Mouse (Mus musculus): ENCODE data around the gene Ctdspl. TPM values are rescaled to one million over a fixed set of nuclear protein-coding genes. Genes with fewer than 3 reads are reported as not detected.

The Ctdspl gene
- polyA plus RNA-seq, 3 experiments from 2014 or later = 1.0 to 1.3 (median 1.3) TPM

DNA sequence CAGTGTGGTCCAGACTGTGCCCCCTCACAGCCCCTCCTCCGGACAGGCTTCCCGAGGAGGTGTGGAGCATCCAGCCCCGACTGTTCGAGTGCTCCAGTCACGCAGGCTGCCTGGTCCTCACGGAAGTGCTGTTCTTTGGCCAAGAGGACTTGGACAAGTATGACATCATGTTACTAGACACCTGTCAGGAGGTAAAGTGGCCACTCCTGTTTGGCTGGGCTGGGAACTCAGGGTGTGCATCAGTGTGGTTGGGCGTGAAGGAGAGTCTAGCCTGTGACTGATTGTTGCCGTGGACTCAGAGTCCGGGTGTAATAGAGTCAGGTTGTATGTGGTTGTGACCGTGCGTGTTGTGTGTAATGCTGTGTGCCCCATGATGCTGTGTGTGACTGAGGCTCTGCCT is 142.0 kb downstream of the Ctdspl start:
- no peak for ATAC-seq

DNA sequence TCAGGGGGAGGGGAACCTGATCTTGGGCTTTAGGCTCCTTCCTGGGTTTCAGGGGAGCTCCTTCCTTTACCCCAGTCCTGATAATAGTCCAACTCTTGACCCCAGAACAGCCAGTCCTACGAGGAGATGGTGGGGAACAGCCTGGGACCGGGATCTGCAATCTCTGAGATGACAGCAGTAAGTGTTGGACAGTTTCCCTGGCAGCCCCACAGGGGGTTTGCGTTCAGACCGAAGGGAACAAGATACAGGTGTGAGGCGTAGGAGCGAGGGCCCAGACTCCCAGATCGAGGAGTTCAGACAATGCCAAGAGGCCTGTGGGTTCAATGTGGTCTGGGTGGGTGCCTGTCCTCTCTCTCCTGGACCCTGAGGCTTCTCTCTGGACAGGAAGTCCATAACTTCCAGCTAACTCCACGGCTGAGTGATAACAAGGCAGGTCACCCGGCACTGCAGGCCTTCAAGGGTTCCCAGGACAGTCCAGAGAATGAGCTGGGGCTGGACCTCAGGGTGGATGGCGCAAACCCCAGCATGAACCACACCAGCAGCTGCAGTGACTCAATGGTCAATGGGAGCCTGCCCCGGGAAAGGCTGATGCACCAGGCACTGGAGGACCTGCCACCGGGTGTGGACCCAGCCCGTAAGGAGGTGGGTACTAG is 144.0 kb downstream of the Ctdspl start:
- ATAC-seq = no peak

DNA sequence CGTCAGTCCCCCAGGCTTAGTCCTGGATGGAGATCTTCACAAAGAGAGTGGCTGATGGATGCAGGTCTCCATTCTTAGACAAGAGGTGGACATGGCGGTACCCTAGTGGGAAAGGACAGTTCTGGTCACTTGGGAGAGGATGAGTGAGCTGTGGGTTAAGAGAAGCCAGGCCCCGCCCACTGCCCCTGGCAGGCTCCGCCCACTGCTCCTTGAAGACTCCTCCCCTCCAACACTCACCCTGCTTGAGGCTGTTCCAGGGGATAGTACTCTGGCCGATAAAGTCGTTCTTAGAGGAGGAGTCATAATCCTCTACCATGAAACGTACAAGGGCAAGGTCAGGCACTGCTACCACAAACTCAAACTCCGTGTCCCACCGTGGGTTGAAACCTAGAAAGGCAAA is 145.5 kb downstream of the Ctdspl start:
- ATAC-seq = no peak

DNA sequence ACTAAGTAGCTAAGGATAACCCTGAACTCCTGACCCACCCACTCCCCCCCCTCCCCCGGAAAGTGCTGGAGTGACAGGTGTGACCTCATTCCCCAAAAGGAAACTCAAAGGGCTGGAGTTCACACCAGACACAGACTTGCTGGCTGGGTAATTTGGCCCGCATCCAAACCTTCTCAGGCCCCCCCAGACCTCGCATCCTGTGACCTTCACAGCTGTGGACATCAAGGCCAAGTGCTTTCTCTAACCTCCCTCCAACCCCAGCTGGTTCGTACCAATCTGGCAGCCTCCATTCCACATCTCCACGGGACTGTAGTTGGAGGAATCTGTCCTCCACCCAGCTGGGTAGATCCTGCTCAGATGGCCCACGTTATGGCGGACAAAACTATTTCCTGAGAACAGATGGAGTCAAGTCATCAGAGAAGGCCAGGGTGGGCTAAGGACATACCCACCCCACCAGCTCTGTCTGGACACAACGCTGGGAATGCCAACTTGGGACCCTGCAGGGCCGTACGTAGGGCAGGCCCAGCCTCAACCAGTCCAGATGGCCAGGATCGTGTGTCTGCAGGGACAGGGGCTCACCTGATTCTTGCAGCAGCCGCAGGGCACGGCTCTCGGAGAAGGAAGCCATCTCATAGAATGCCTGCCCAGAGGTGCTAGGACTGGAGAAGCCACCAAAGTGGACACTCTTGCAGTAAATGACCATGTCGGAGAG is 147.1 kb downstream of the Ctdspl start:
- ATAC-seq = no peak

DNA sequence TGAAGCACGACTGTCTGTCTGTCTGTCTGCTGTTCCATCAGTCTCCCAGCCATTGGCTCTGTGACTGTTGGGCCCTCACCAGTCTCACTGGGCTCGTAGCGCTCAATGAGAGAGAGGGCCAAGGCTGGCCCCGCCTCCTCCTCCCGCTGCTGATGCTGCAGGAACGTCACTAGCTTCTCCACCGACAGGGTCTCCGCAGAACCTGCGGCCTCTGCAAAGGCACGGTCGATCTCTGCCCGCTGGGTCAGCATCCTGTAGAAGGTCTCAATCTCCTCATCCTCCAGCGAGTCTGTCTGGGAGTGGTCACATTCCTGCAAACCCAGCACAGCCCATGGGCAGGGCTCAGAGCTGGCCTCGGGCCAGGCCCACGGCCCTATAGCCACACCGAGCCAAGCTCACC is 149.4 kb downstream of the Ctdspl start:
- ATAC-seq = no peak

DNA sequence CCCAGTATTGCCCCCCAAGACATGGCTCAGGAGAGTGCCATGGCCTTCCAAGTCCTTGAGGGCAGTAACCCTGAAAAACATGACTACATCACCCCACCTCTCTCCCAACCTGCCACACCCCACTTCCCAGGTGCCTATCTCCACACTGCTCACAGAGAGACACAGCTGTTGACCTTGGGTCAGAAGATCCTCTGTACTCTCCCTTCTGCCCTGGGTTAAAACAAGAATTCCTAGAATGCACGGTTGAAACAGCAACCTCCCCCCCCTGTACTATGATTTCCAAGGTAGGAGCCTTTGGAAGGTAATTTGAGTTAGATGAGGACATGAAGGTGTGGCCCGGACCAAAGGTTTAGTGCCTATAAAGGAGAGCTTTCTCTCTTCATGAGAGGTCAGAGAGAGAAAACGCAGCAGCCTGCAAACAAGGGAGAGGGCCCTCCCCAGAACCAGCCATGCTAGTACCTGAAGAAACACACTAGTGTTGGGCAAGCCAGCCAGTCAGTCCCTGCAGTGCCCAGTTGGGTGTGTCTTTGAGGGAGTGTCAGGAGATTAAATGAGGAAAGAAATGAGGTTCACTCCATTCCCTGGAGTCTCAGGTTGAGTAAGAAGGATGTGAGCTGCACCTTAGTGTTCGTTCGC is 153.9 kb downstream of the Ctdspl start:
- ATAC-seq = no peak

DNA sequence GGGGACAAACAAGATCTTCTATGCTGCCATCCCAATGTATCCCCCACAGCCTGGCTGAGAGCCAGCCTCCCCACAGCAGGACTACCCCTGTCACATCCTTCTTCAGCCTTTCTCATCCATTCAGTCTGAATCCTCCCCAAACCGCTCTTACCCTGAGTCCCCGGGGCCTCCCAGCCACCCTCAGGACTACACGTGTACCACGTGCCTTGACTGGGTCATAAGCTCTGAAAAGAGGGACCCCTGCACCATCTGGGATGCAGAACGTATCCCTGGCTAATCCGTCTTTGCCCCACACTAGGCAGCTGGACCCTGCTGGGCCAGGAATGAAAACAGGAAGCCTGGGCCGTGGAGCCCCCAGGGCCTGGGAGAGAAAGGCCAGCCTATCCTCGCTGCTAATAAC is 155.8 kb downstream of the Ctdspl start:
- no peak for ATAC-seq

DNA sequence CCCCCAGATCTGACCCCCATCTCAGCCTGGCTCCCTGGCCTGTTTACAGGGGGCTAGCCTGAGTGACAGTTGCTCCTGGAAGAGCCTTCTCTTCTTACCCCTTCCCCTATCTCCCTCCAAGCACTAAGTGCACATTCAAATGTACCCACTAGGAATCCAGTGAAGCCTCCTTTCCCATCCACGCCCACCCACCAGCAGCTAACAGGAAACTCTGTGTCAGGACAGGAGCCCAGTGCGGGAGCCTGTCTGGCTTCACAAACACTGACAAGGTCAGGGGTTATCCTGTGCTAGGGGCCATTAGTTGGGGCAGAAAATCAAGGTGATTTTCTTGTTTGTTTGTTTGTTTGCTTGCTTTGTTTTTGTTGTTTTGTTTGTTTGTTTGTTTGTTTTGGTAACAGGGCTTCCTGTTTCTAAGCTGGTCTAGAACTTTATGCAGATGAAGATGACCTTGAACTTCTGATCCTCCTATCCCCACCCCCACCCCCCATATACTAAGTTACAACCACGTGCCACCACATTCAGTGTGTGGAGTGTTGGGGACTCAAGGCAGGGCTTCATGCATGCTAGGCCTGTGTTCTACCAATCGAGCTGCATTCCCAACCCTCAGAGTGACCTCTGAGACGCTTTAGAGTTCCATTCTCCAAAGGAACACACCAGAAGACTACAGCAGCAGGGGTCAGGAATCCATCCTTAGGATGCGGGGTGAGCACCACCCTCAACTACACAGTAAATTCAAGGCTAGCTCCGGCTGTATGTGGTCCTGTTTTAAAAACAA is 156.6 kb downstream of the Ctdspl start:
- ATAC-seq = no peak

DNA sequence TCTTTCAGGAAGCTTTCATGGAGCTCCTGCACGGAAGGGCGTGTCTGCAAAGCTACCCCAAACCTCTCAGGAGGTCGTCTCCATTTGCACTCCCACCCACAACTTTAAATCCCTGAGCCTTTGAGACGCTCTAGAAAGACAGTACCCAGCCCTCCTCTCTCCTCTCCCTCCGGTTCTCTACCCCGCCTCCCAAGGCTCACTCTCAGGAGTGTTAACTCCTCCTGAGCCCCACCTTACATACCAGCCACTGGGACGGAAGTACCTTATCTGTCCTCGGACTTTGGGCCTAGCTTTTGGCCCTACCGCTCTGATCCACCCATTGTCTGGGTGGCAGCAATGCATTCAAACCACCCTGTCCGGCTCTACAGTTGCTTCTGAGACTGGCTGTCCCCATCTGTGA is 157.7 kb downstream of the Ctdspl start:
- no peak for ATAC-seq

DNA sequence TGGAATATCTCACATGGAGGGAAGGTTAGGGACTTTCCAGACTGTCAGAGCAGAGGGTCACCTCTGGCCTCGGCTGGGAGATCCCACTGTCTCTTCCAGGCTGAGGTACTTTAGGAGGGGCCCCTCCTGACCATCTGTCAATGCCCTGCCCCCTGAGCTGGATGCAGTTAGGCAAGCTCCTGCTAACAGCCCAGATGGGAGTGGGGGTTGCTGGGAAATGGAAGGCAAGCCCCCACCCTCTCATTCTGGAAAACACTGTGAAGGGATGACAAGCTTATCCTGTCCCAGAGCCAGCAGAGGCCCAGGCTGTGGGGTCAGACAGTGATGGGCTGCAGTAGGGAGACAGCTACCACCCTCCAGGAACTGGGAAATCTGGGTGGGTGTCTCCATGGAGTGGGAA is 160.2 kb downstream of the Ctdspl start:
- no peak for ATAC-seq

DNA sequence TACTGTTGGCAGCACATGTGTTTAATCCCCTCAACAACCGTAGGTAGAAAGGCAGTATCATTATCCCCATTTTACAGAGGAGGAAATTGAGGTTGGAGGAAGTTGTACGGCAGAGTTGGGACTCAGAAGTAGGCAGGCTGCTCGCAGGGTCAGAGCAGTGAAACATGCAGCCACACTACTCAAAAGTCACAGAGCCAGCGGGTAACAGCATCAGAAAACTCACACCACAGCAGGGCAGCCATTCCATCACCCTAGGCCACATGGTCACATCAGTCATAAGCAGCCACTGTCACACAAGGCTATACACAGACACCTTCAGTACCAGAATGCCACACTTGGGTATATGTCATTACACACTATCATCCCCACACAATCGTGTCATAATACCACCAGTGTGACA is 161.1 kb downstream of the Ctdspl start:
- ATAC-seq = no peak

DNA sequence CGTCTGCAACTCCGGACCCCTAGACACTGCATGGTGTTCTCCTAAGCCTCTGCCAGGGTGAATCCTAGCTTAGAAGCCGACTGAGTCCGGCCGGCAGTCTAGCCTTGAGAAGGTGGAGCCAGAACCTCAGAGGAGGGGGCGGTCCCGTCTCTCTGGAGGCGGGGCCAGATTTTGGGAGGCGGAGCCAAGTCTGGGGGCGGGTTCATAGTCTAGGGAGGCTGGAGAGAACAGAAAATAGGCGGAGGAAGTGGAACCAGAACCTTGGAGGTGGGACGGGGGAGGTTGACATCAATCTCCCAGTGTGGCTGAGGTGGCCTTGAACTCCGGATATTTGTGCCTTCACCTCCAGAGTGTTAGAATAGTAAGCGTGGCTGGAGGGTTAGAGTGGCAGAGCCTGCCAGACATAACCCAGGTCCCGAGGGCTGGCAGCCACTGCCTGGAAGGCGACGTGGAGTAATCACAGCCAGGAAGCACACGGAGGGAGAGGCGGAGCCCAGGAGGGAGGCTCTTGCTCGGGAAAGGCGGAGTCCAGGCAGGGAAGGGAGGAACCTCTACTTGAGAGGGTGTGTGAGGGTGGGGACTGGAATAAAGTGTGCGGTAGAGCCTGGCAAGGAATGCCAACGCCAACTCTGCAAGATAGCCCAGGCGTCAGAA is 162.0 kb downstream of the Ctdspl start:
- peak; percentile 46 for ATAC-seq

DNA sequence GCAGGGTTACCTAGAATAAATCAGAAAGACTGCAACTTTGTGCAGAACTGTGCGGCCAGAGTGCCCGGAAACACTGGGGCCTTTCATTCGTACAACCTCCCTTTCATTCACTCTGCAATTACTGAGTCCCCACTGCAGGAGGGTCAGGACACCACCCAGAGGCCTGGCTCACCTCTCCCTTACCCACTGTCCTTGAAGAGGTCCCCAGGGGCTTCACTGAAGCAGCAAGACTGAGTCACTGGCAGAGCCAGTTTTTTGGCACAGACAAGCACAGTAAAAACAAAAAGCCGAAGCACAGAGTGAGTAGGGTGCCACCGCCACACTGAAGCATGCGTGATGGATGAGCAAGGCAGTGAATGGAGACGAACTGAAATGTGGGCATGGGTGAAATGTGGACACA is 163.2 kb downstream of the Ctdspl start:
- ATAC-seq = no peak

DNA sequence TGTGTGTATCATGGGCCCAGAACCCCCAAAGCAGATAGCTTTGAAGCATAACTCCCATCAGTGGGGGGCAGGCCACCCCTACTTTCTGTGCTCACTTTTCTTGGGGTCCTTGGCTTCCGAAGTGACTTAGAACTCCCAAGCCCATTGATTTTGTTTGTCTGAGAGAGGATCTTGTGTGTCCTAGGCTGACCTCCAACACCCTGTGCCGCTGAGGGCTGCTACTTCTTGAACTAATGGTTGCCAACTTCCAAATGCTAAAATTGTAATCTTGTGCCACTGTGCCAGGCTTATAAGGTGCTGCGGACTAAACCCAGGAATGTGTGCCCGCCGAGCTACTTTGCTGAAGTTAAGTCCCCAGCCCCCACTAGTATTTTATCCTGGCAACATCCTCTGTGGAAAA is 164.2 kb downstream of the Ctdspl start:
- ATAC-seq = no peak

DNA sequence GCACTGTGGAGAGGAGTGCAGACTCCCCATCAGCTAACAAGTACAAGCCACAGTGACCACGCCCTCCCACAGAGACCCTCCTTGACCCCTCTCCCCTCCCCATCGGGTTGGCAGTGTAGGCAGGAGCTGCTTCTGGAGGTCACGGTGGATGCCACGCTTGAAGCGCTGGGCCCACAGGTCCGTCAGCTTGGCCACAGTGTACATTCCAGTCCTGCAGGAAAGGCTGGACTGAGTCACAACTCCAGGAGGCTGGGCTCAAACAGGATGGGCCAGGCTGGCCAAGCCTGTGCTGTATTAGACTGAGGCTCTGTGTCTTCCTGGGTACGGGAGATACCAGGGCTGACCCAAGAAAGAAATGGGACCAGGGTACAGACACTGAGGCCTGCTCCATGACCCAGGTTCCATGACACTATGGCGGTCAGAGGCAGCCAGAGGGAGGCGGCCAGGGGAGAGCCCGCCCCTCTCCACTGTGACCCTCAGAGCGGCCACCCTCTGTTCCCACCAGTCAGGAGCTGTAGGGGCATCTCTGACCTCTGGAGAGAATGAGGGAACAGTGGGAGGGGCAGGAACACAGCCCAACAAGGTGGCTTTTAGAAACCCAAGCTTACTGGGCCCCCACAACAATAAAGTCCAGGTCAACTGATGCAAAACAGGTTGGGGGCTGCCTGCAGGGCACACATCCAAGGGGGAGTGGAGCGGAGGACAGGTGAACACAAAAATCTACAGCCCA is 165.5 kb downstream of the Ctdspl start:
- no peak for ATAC-seq

DNA sequence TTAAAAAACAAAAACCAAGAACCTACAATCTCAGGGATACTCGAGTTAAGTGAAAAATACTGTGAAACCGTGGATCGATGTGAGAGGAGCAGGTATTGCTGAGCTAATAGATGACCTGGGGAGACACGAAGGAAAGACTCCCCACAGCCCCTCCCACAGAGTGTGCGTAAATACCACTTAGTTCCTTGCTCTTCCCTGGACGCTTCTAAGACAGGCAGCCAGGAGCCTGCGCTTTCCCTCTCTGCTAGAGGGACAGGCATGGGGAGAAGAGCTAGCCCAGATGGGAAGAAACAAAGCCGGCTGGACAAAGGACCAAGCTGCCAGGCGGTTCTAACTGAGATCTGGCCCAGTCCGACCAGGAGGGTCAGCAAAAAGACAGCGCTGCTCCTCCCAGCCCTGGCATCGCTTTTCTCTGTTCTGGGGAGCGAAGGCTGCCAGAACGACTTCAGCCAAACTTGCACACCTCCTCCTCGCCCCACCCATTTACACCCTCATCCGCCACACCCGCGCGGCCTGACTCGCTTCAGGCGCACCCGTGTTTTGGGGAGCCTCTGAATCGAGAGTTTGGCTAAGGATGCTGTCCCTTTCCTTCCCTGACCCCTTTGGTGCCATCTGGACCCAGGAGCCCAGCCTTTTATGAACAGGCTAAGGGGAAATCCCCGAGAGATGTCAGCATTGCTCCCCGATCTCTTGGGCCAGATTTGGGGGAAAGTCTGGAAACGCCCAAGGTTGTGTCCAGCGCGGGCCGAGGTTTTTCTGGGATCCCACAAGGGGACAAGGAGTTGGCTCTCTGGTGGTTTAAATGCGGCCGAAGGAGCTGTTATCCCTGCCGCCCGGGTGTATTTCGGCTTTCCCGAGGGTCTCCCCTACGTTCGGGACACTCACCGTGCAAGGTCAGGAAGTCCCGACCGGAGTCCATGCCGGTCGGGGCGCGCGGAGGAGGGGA is 166.5 kb downstream of the Ctdspl start:
- ATAC-seq = no peak
